Mouse (Mus musculus) small intestine, adult 2 months (tissue): ENCODE measurements around the gene Trim37. TPM values are rescaled to one million over a fixed set of nuclear protein-coding genes. Genes with fewer than 3 reads are reported as not detected.
"Not testable (repeated sequence)": the region's sequence is repeated elsewhere in the genome, so short reads cannot be mapped to it uniquely, and the experiment has no call there.

Experiments used
- H3K27ac ChIP-seq: fragments of 200-500 bp; 2 replicates; pipeline ENCODE4 v1.5.1; 2012; ENCODE audit warnings: low read depth, low read length, control low read depth, inconsistent platforms; ENCODE audit not compliant: insufficient read depth
- H3K27me3 ChIP-seq: fragments of 200-500 bp; 2 replicates; pipeline ENCODE4 v1.6.1; 2012; ENCODE audit warnings: mild to moderate bottlenecking, moderate library complexity, low read length, inconsistent platforms; ENCODE audit not compliant: control insufficient read depth, insufficient read depth
- H3K36me3 ChIP-seq: fragments of 200-500 bp; 2 replicates; pipeline ENCODE4 v1.6.1; 2012; ENCODE audit warnings: mild to moderate bottlenecking, low read length, control low read depth, inconsistent platforms; ENCODE audit not compliant: control insufficient read depth, insufficient read depth
- H3K4me1 ChIP-seq: fragments of 200-500 bp; 2 replicates; pipeline ENCODE4 v1.6.1; 2012; ENCODE audit warnings: low read length, inconsistent platforms, mixed read lengths; ENCODE audit not compliant: control insufficient read depth, insufficient read depth, insufficient read length
- H3K4me3 ChIP-seq: fragments of 200-500 bp; 2 replicates; pipeline ENCODE4 v1.5.1; 2012; ENCODE audit warnings: low read depth, mild to moderate bottlenecking, control low read depth, inconsistent platforms, low read length, moderate library complexity
- CTCF ChIP-seq: fragments of 200-500 bp; IDR thresholded peaks from 2 replicates; pipeline ENCODE4 v1.5.1; 2012; ENCODE audit warnings: low read depth, mild to moderate bottlenecking, control low read depth, inconsistent platforms, low read length, moderate library complexity, mixed read lengths; ENCODE audit not compliant: insufficient replicate concordance, insufficient read length; ENCODE audit errors: extremely low read depth
- POLR2A ChIP-seq: fragments of 200-500 bp; IDR thresholded peaks from 2 replicates; pipeline ENCODE4 v1.6.1; 2012; ENCODE audit warnings: low read depth, mild to moderate bottlenecking, control low read depth, inconsistent platforms, low read length, moderate library complexity
- WGBS: fragments of 180-500 bp; shearing (Covaris S2); methylation state at CpG from one replicate; pipeline ENCODE4 v1.1.7; 2018; 5-methylcytosine and 5-hydroxymethylcytosine counted together
- polyA plus RNA-seq: library from polyadenylated mRNA; depleted of rRNA; stranded (reverse); fragments of >200 nt; gene quantifications from 2 replicates; pipeline ENCODE4 v1.2.3, GENCODE M21; 2012; rRNA removed

The Trim37 gene
- polyA plus RNA-seq, 1 experiment, result 0.85 TPM

DNA sequence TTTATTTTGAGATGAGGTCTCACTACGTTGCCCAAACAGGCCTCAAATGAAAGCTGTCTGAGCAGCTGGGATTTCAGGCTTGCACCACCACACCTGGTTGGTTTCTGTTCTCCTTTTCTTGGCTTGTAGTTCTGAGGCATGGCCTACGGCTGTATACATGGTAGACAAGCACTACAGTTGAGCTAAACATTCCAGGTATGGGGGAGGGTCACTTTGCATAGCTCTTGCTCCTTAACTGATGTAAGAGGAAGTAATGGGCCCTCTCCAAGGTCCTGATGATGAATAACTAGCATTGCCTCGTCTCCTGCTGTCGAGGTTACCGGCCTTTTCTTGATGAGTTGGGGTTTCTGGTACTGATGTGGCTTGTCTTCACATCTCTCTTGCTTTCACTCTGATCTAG, 127.3 kb downstream of the Trim37 start:
- TF ChIP-seq CTCF, result no peak
- TF ChIP-seq POLR2A, result no peak
- Histone ChIP-seq H3K4me3 (no peak overlapping the region), H3K36me3 (no peaks in the 10 kb centered on the region), H3K4me1 (no peaks in the 10 kb centered on the region), H3K27ac (no peak overlapping the region), H3K27me3 (no peaks in the 10 kb centered on the region)
- 47% methylated on average over 5 of the region's 5 CpGs for WGBS

DNA sequence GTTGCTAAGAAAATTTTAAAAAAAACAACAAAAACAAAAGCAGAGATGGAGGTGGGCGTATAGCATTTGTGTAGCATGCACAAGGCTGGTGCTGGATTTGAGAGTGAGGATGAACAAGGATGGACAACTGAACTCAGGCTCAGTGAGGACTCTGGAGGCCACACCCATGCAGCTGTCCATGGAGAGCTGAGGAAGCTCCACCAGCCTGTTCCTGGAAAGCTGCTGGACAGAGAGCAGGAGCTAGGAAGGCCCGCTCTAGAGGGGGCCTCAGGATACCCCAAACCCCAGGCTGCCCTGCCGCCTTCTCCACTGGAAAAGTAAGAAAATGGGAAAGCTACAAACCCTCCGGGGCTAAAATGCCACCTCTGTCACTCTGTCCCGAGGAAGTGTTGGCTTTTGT, 130.4 kb downstream of the Trim37 start:
- Histone ChIP-seq H3K27ac (no peak overlapping the region), H3K27me3 (no peaks in the 10 kb centered on the region), H3K36me3 (no peaks in the 10 kb centered on the region), H3K4me3 (no peak overlapping the region), H3K4me1 (no peaks in the 10 kb centered on the region)
- 87% methylated on average over 5 of the region's 5 CpGs for WGBS
- no peak for TF ChIP-seq POLR2A
- TF ChIP-seq CTCF, result no peak

DNA sequence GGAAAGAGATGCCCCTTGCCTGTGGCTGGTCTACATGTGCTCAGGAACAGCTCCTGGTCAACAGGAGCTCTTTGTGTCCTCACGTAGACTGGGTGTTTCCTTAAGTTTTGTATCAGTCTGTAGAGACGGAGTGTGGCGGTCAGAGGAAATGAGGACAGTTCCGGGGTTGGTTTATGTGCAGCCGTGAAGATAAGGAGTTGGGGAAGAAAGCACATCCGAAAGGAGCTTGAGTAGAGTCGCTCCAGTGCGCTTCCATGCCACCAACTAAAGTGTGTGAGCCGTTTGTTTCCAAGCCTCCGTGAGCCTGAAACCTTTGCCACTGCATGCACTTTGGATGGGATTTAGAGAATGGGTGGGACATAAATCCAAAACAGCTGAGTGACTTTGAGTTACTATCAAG, 132.9 kb downstream of the Trim37 start:
- Histone ChIP-seq H3K36me3 (no peaks in the 10 kb centered on the region), H3K27me3 (no peaks in the 10 kb centered on the region), H3K27ac (no peak overlapping the region), H3K4me3 (no peak overlapping the region), H3K4me1 (no peaks in the 10 kb centered on the region)
- 63% methylated on average over 10 of the region's 10 CpGs for WGBS
- TF ChIP-seq CTCF, result no peak
- no peak for TF ChIP-seq POLR2A

DNA sequence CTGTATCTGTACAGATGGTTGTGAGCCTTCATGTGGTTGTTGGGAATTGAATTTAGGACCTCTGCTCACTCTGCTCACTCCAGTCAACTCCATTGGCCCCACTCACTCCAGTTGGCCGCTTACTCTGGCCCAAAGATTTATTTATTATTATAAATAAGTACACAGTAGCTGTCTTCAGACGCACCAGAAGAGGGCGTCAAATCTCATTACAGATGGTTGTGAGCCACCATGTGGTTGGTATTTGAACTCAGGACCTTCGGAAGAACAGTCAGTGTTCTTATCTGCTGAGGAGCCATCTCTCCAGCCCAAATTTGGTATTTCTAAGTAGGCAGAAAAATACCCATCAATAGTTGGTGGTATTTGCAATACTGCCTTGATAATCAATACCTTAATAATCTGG, 134.8 kb downstream of the Trim37 start:
- WGBS, result 58% methylated on average over 4 of the region's 4 CpGs
- H3K27ac ChIP-seq, H3K4me3 ChIP-seq: not testable (repeated sequence)

DNA sequence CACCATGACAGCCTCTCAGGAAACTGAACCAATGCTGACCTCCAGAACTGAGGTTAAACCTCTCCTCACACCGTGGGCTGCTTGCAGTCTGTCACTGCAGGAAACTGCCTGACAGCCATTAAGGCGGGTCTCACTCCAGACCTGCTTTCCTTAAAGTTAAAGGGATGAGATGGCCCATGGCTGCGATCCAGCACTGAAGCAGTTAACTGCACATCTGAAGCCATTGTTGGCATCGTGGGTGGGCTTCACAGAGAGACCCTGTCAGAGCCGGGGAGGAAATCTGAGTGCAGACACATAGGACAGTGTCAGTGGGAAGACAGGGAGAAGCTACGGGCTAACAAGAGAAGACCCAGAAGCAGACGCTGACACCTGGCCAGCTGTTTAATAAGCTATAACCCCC, 137.1 kb downstream of the Trim37 start:
- H3K27ac ChIP-seq, result no peak overlapping the region
- H3K27me3 ChIP-seq, result no peaks in the 10 kb centered on the region
- no peak overlapping the region for H3K4me3 ChIP-seq
- no peaks in the 10 kb centered on the region for H3K36me3 ChIP-seq
- H3K4me1 ChIP-seq, result no peaks in the 10 kb centered on the region
- 47% methylated on average over 7 of the region's 7 CpGs for WGBS
- no peak for TF ChIP-seq CTCF
- no peak for TF ChIP-seq POLR2A

More for the DNA sequence above, 134.8 kb downstream of the Trim37 start:
- H3K4me1 ChIP-seq, H3K27me3 ChIP-seq, H3K36me3 ChIP-seq: not testable (repeated sequence)

DNA sequence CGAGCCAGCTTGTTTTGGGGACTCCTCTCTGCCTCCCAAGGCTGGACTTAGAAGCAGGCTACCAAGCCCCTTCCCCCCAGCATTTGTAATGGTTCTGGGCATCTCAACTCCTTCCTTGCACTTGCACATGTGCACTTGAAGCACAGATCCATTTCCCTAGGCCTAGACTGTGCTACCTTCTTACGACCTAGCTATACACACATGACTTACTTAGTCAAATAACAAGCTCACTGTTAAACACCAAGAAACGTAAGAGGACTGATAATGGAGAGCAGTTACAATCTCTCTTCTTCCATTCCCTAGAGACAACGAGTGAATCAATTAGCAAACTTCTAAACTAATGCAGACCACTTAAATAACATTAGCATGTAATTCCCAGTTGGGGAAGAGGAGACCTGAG, 139.4 kb downstream of the Trim37 start:
- 51% methylated on average over 4 of the region's 4 CpGs for WGBS
- Histone ChIP-seq H3K27me3 (no peaks in the 10 kb centered on the region), H3K36me3 (no peaks in the 10 kb centered on the region), H3K27ac (no peak overlapping the region), H3K4me1 (no peaks in the 10 kb centered on the region), H3K4me3 (no peak overlapping the region)
- no peak for TF ChIP-seq CTCF

DNA sequence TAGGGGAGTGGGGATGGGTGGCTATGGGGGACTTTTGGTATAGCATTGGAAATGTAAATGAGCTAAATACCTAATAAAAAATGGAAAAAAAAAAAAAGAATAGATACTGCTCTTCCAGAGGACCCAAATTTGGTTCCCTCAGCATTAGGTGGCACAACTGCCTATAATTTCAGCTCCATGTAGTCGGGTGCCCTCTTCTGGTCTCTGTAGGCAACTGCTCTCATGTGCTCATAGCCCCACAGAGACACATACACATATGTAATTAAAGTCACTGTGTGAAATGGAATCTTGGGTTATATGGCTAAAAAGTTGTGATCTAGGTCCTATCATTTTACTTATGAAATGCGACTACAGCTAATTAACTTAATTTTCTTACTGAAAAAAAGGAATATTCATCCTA, 141.9 kb downstream of the Trim37 start:
- no peak for TF ChIP-seq CTCF
- no peak for TF ChIP-seq POLR2A
- WGBS, result 80% methylated on average over 2 of the region's 2 CpGs

More for the DNA sequence above, 141.9 kb downstream of the Trim37 start:
- Histone ChIP-seq H3K4me3 (no peak overlapping the region), H3K27ac (no peak overlapping the region), H3K4me1 (no peaks in the 10 kb centered on the region), H3K27me3 (no peaks in the 10 kb centered on the region), H3K36me3 (no peaks in the 10 kb centered on the region)

Other genes starting within 250 kb of the Trim37 start
- 1.7 and 5.6 TPM in 2 replicates for gene Ypel2, start 133.4 kb upstream of the Trim37 start, polyA plus RNA-seq
- gene Gdpd1, start 53.0 kb upstream of the Trim37 start, polyA plus RNA-seq, result 10.6 and 61.1 TPM in 2 replicates
- 1.8 and 2.4 TPM in 2 replicates for gene Smg8, start 40.3 kb upstream of the Trim37 start, polyA plus RNA-seq
- gene Prr11, start 18.4 kb upstream of the Trim37 start, polyA plus RNA-seq, result 0.14 and 0.42 TPM in 2 replicates
- gene Ska2, start 17.8 kb upstream of the Trim37 start, polyA plus RNA-seq, result 0.69 and 1.0 TPM in 2 replicates
- gene Ppm1e, start 231.9 kb downstream of the Trim37 start, polyA plus RNA-seq, result 0.53 and 0.80 TPM in 2 replicates